Mouse (Mus musculus): ENCODE measurements around the gene Dguok. TPM values are rescaled to one million over a fixed set of nuclear protein-coding genes. Genes with fewer than 3 reads are reported as not detected.

Gene Dguok
- total RNA-seq, 1 experiment from 2014 or later: 45.2 TPM

- peak; percentile 90 for DNase-seq
Measured at GRCm38 (mm10) chr6:83456131-83456983, 50.4 kb downstream of the Dguok start.

- DNase-seq: peak; percentile 44
Measured at GRCm38 (mm10) chr6:83455328-83456130, 51.2 kb downstream of the Dguok start.

- DNase-seq: no peak
Measured at GRCm38 (mm10) chr6:83453706-83454105, 53.1 kb downstream of the Dguok start.

- DNase-seq: no peak
Measured at GRCm38 (mm10) chr6:83450451-83451303, 56.1 kb downstream of the Dguok start.

- no peak for DNase-seq
Measured at GRCm38 (mm10) chr6:83449440-83449839, 57.3 kb downstream of the Dguok start.

GRCm38 (mm10) chr6:83448911-83449310, 57.9 kb downstream of the Dguok start:
- DNase-seq: no peak

- no peak for DNase-seq
Measured at GRCm38 (mm10) chr6:83447031-83447430, 59.7 kb downstream of the Dguok start.

GRCm38 (mm10) chr6:83445796-83446195, 61.0 kb downstream of the Dguok start:
- peak; percentile 23 for DNase-seq

GRCm38 (mm10) chr6:83443441-83444340, 63.1 kb downstream of the Dguok start:
- DNase-seq: peak; percentile 91

- peak; percentile 62 for DNase-seq
Measured at GRCm38 (mm10) chr6:83442639-83443038, 64.1 kb downstream of the Dguok start.

- DNase-seq: peak; percentile 97
Measured at GRCm38 (mm10) chr6:83441259-83442061, 65.3 kb downstream of the Dguok start.

GRCm38 (mm10) chr6:83440510-83441258, 66.1 kb downstream of the Dguok start:
- DNase-seq: peak; percentile 81

GRCm38 (mm10) chr6:83440197-83440509, 66.6 kb downstream of the Dguok start:
- DNase-seq: no peak

GRCm38 (mm10) chr6:83439781-83440180, 67.0 kb downstream of the Dguok start:
- DNase-seq: no peak

- no peak for DNase-seq
Measured at GRCm38 (mm10) chr6:83439119-83439767, 67.5 kb downstream of the Dguok start.

GRCm38 (mm10) chr6:83438584-83438983, 68.2 kb downstream of the Dguok start:
- DNase-seq: no peak

- DNase-seq: no peak
Measured at GRCm38 (mm10) chr6:83437802-83438201, 69.0 kb downstream of the Dguok start.

- DNase-seq: no peak
Measured at GRCm38 (mm10) chr6:83437225-83437624, 69.5 kb downstream of the Dguok start.

- DNase-seq: no peak
Measured at GRCm38 (mm10) chr6:83436547-83436946, 70.2 kb downstream of the Dguok start.

All from adrenal gland, postnatal 14 days (tissue).